Mouse (Mus musculus) neural tube, embryonic 15.5 days (tissue): Measurements from ENCODE around the gene Esr1. TPM values are rescaled to one million over a fixed set of nuclear protein-coding genes. Genes with fewer than 3 reads are reported as not detected.
A peak's percentile ranks its signal among the peaks of the same experiment; 100 is the strongest.
"Not testable (repeated sequence)": the region's sequence is repeated elsewhere in the genome, so short reads cannot be mapped to it uniquely, and the experiment has no call there.

Experiments
- ATAC-seq: fragments of 200-750 bp; cut with Nextera tagmentation; 2 replicates; pipeline ENCODE4 v1.8.0; 2017; ENCODE audit warnings: mild to moderate bottlenecking, moderate TSS enrichment, moderate library complexity; ENCODE audit not compliant: low FRiP score
- H3K27ac ChIP-seq: fragments of 300-500 bp; sonication (generic); replicated peaks from 2 replicates; pipeline ENCODE4 v1.5.1; 2015; ENCODE audit warnings: mild to moderate bottlenecking, inconsistent platforms
- H3K27me3 ChIP-seq: fragments of 300-500 bp; sonication (generic); replicated peaks from 2 replicates; pipeline ENCODE4 v1.6.1; 2015; ENCODE audit warnings: inconsistent platforms
- H3K36me3 ChIP-seq: fragments of 300-500 bp; sonication (generic); 2 replicates; pipeline ENCODE4 v1.6.1; 2015; ENCODE audit warnings: inconsistent platforms
- H3K4me1 ChIP-seq: fragments of 300-500 bp; sonication (generic); 2 replicates; pipeline ENCODE4 v1.6.1; 2015; ENCODE audit warnings: inconsistent platforms
- H3K4me2 ChIP-seq: fragments of 300-500 bp; sonication (generic); 2 replicates; pipeline ENCODE4 v1.6.1; 2015; ENCODE audit warnings: inconsistent platforms, mild to moderate bottlenecking, moderate library complexity
- H3K4me3 ChIP-seq: fragments of 300-500 bp; sonication (generic); replicated peaks from 2 replicates; pipeline ENCODE4 v1.5.1; 2015; ENCODE audit warnings: mild to moderate bottlenecking, inconsistent platforms
- H3K9ac ChIP-seq: fragments of 300-500 bp; sonication (generic); replicated peaks from 2 replicates; pipeline ENCODE4 v1.6.1; 2015; ENCODE audit warnings: mild to moderate bottlenecking, inconsistent platforms
- H3K9me3 ChIP-seq: fragments of 300-500 bp; sonication (generic); replicated peaks from 2 replicates; pipeline ENCODE4 v1.6.1; 2016; ENCODE audit warnings: inconsistent platforms
- WGBS: fragments of 180-500 bp; shearing (Covaris S2); methylation state at CpG from one replicate; pipeline ENCODE4 v1.1.7; 2015; ENCODE audit warnings: mixed read lengths; 5-methylcytosine and 5-hydroxymethylcytosine counted together
- polyA plus RNA-seq: library from polyadenylated mRNA; unstranded; fragments of >200 nt; fragmentation: Nextera tagmentation; extraction: Ambion mirVana; gene quantifications from 2 replicates; pipeline ENCODE4 v1.2.1, GENCODE M21; 2015

Esr1 gene
- polyA plus RNA-seq, 1 experiment from 2014 or later: 0.70 TPM

GRCm38 (mm10) chr10:4599591-4599990, 11.8 kb upstream of the Esr1 start:
- Histone ChIP-seq H3K4me3 (no peak overlapping the region), H3K9ac (no peak overlapping the region), H3K36me3 (no peaks in the 10 kb centered on the region), H3K27ac (no peak overlapping the region), H3K9me3 (no peaks in the 10 kb centered on the region), H3K27me3 (no peaks in the 10 kb centered on the region), H3K4me1 (no peaks in the 10 kb centered on the region), H3K4me2 (no peak overlapping the region)
- no peak for ATAC-seq
- WGBS: 78% methylated on average over 4 of the region's 4 CpGs

GRCm38 (mm10) chr10:4600796-4601474, 10.5 kb upstream of the Esr1 start:
- Histone ChIP-seq H3K36me3 (no peaks in the 10 kb centered on the region), H3K27me3 (no peaks in the 10 kb centered on the region), H3K27ac (no peak overlapping the region), H3K4me2 (no peak overlapping the region), H3K4me1 (no peaks in the 10 kb centered on the region), H3K4me3 (no peak overlapping the region), H3K9me3 (no peaks in the 10 kb centered on the region), H3K9ac (no peak overlapping the region)
- WGBS: 74% methylated on average over 2 of the region's 2 CpGs
- ATAC-seq: no peak

- not testable (repeated sequence) for H3K36me3 ChIP-seq, H3K27ac ChIP-seq, H3K4me2 ChIP-seq, H3K27me3 ChIP-seq, H3K4me3 ChIP-seq, H3K4me1 ChIP-seq, H3K9me3 ChIP-seq, H3K9ac ChIP-seq, ATAC-seq
Observed at GRCm38 (mm10) chr10:4601612-4602011, 9.8 kb upstream of the Esr1 start.

GRCm38 (mm10) chr10:4602466-4602865, 8.9 kb upstream of the Esr1 start:
- Histone ChIP-seq H3K27me3 (no peaks in the 10 kb centered on the region), H3K4me1 (no peaks in the 10 kb centered on the region), H3K36me3 (no peaks in the 10 kb centered on the region), H3K9ac (no peak overlapping the region), H3K4me3 (no peak overlapping the region), H3K27ac (no peak overlapping the region), H3K4me2 (no peak overlapping the region), H3K9me3 (no peaks in the 10 kb centered on the region)
- ATAC-seq: no peak
- 74% methylated on average over 4 of the region's 4 CpGs for WGBS

GRCm38 (mm10) chr10:4604527-4605209, 6.7 kb upstream of the Esr1 start:
- no peaks in the 10 kb centered on the region for H3K36me3 ChIP-seq
- no peak overlapping the region for H3K4me2 ChIP-seq
- no peaks in the 10 kb centered on the region for H3K9me3 ChIP-seq
- no peak overlapping the region for H3K9ac ChIP-seq
- no peak for ATAC-seq
- H3K27ac ChIP-seq: no peak overlapping the region
- 88% methylated on average over 4 of the region's 4 CpGs for WGBS
- no peaks in the 10 kb centered on the region for H3K27me3 ChIP-seq
- no peak overlapping the region for H3K4me3 ChIP-seq
- H3K4me1 ChIP-seq: no peaks in the 10 kb centered on the region

- Histone ChIP-seq H3K27me3 (no peaks in the 10 kb centered on the region), H3K36me3 (no peaks in the 10 kb centered on the region), H3K9ac (no peak overlapping the region), H3K4me2 (no peak overlapping the region), H3K4me3 (no peak overlapping the region), H3K27ac (no peak overlapping the region), H3K4me1 (peaks cover 4% of the 10 kb centered on the region; the same call in 1 of the 2 replicates), H3K9me3 (no peaks in the 10 kb centered on the region)
- 94% methylated on average over 2 of the region's 2 CpGs for WGBS
- ATAC-seq: no peak
Observed at GRCm38 (mm10) chr10:4610234-4610633, 1.2 kb upstream of the Esr1 start.

GRCm38 (mm10) chr10:4612313-4613036, 1.1 kb downstream of the Esr1 start:
- WGBS: 74% methylated on average over 22 of the region's 22 CpGs

GRCm38 (mm10) chr10:4618026-4618425, 6.6 kb downstream of the Esr1 start:
- ATAC-seq: no peak
- 76% methylated on average over 2 of the region's 2 CpGs for WGBS

More at GRCm38 (mm10) chr10:4612313-4613036, 1.1 kb downstream of the Esr1 start:
- ATAC-seq: no peak
- H3K9ac ChIP-seq: no peak overlapping the region
- no peaks in the 10 kb centered on the region for H3K9me3 ChIP-seq
- H3K4me2 ChIP-seq: peak overlapping the region; percentile 31; the same call in 1 of the 2 replicates
- no peaks in the 10 kb centered on the region for H3K36me3 ChIP-seq
- H3K27ac ChIP-seq: no peak overlapping the region
- peaks cover 4% of the 10 kb centered on the region; the same call in 1 of the 2 replicates for H3K4me1 ChIP-seq
- H3K27me3 ChIP-seq: no peaks in the 10 kb centered on the region
- no peak overlapping the region for H3K4me3 ChIP-seq

GRCm38 (mm10) chr10:4618686-4619085, 7.3 kb downstream of the Esr1 start:
- WGBS: 83% methylated on average over 5 of the region's 5 CpGs
- no peaks in the 10 kb centered on the region for H3K9me3 ChIP-seq
- H3K27ac ChIP-seq: no peak overlapping the region
- H3K27me3 ChIP-seq: no peaks in the 10 kb centered on the region
- no peak overlapping the region for H3K4me3 ChIP-seq
- no peak for ATAC-seq
- H3K36me3 ChIP-seq: no peaks in the 10 kb centered on the region
- no peaks in the 10 kb centered on the region for H3K4me1 ChIP-seq
- H3K9ac ChIP-seq: no peak overlapping the region
- no peak overlapping the region for H3K4me2 ChIP-seq

More at GRCm38 (mm10) chr10:4618026-4618425, 6.6 kb downstream of the Esr1 start:
- no peaks in the 10 kb centered on the region for H3K9me3 ChIP-seq
- H3K36me3 ChIP-seq: no peaks in the 10 kb centered on the region
- H3K27ac ChIP-seq: no peak overlapping the region
- H3K27me3 ChIP-seq: no peaks in the 10 kb centered on the region
- no peak overlapping the region for H3K9ac ChIP-seq
- no peaks in the 10 kb centered on the region for H3K4me1 ChIP-seq
- no peak overlapping the region for H3K4me2 ChIP-seq
- H3K4me3 ChIP-seq: no peak overlapping the region

GRCm38 (mm10) chr10:4619426-4619825, 8.0 kb downstream of the Esr1 start:
- not testable (repeated sequence) for H3K9me3 ChIP-seq, H3K4me2 ChIP-seq, H3K4me1 ChIP-seq, H3K27ac ChIP-seq, H3K36me3 ChIP-seq, ATAC-seq, H3K27me3 ChIP-seq, H3K9ac ChIP-seq, H3K4me3 ChIP-seq
- WGBS: 100% methylated on average over 1 of the region's 1 CpGs

- Histone ChIP-seq H3K36me3 (no peaks in the 10 kb centered on the region), H3K4me2 (no peak overlapping the region), H3K27ac (no peak overlapping the region), H3K27me3 (no peaks in the 10 kb centered on the region), H3K4me3 (no peak overlapping the region), H3K9me3 (no peaks in the 10 kb centered on the region), H3K4me1 (no peaks in the 10 kb centered on the region), H3K9ac (no peak overlapping the region)
- WGBS: 87% methylated on average over 24 of the region's 24 CpGs
- ATAC-seq: no peak
Observed at GRCm38 (mm10) chr10:4620596-4621504, 9.5 kb downstream of the Esr1 start.
